Mouse (Mus musculus): Measurements from ENCODE around the gene Birc6.

The Birc6 gene

GRCm38 (mm10) chr17:74707637-74708152, 179.6 kb downstream of the Birc6 start:
- no peak for DNase-seq (ENCODE audit: low spot score in 2 of 2)

GRCm38 (mm10) chr17:74710731-74711130, 182.6 kb downstream of the Birc6 start:
- DNase-seq (ENCODE audit: low spot score in 2 of 2): no peak

- DNase-seq (ENCODE audit: low spot score in 2 of 2): no peak
Observed at GRCm38 (mm10) chr17:74711627-74712026, 183.5 kb downstream of the Birc6 start.

- DNase-seq (ENCODE audit: low spot score in 2 of 2): no peak
Observed at GRCm38 (mm10) chr17:74715128-74715527, 187.0 kb downstream of the Birc6 start.

DNA sequence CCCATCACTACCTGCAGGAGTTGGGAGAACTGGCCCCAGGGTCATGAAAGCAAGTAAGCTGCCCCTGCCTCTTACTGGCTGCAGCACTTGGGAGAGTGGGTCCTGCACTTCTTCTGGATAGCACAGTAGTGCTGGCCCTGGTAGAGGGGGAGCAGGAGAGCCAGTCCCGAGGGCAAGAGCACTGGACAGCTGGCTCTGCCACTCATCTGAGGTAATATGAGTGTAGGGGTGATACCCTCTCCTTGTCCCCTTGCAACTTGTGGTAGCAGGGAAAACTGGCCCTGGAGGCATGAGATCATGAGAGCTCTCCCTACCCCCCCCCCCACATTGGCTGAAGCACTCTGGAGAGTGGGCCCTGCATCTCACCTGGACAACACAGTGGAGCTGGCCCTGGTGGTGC, 187.6 kb downstream of the Birc6 start:
- DNase-seq (ENCODE audit: low spot score in 2 of 2): no peak

DNA sequence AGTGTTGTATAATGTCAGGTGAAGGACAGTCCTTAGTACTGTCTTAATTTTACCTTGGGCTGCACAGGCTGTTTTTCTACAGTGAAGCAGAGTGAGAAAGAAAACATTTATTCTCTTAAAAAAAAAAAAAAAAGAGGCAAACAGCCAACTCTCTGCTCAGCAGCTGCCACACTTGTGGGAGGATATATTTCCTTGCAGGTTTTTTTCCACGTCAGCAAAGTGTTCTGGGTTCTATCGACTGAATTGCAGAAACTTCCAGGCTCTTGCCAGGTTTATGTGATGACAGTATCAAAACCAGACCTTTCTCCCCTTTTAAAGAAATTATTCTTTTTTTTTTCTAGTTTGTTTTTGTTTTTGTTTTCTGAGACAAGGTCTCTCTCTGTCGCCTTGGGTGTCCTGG, 188.5 kb downstream of the Birc6 start:
- no peak for DNase-seq (ENCODE audit: low spot score in 2 of 2)

DNA sequence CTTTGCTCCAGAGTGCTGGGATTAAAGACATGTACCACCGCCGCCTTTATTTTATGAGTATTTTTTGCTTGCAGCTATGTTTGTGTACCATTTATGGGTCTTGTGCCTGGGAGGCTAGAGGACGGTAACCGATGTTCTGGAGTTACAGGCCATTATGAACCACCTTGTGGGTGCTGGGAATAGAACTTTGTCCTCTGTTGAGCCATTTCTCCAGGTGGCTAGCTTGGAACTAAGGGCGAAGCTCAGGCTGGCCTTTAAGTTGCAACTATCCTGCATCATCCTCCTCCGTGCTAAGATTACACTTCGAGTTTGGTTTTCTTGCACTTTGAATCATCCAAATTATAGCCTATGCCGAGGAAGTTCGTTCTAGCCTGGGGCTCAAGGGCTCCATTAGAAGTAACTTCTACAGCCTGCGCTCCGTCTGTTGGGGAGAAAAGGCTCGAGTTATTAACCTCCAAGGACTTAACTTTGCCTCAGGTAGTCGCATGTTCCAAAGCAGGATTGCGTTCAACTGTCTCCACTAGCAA, 189.1 kb downstream of the Birc6 start:
- DNase-seq (ENCODE audit: low spot score in 2 of 2): no peak

DNA sequence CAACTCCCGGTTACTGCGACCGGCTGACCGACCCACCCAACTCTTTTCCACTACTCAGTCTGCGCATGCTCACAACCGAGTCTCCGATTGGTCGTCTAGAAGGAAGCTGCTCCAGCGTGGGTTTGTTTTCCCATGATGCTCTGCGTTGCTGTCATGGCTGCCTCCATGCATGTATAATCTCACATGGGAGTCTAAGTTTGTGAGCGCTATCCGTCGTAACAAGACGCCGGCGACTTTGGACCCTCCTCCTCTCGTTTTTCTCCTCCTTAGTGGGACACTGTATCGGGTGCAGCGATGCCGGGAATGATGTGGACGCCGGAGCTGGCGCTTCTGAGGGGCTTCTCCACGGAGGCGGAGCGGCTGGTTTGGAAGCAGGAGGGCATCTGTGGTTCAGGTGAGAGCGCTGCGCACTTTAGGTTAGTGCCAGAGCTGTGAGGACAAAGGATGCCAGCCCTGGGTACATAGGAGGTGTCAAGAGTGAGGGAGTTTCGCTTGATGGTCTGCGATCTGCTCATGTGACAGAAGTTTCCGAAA, 189.6 kb downstream of the Birc6 start, which contains the start of gene Ttc27:
Gene Ttc27, plus strand, starts transcription at position 115 of the 534 bp plus-strand sequence.
- DNase-seq (ENCODE audit: low spot score in 2 of 2): peak; percentile 91 to 95

GRCm38 (mm10) chr17:74732872-74733271, 204.8 kb downstream of the Birc6 start:
- no peak for DNase-seq (ENCODE audit: low spot score in 2 of 2)

DNA sequence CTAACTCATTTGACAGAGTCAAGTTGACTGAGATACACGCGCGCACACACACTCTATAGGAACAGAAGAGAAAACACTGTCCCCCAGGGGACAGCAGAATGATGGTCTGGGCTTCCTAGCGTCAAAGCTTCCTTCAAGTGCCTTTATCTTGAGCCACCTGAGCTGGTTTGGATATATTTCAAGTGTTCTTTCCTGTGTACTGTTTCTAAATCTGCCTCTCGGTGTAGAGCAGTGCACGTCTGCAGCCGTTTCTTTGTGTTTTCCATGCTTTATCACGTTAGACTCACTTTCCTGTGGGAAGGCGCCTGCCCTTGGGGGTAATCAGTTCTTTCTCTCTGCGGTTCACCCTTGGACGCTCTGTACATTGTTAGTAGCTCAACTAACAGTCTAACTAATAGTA, 207.3 kb downstream of the Birc6 start:
- no peak for DNase-seq (ENCODE audit: low spot score in 2 of 2)

- no peak for DNase-seq (ENCODE audit: low spot score in 2 of 2)
Observed at GRCm38 (mm10) chr17:74749659-74750058, 221.6 kb downstream of the Birc6 start.

DNA sequence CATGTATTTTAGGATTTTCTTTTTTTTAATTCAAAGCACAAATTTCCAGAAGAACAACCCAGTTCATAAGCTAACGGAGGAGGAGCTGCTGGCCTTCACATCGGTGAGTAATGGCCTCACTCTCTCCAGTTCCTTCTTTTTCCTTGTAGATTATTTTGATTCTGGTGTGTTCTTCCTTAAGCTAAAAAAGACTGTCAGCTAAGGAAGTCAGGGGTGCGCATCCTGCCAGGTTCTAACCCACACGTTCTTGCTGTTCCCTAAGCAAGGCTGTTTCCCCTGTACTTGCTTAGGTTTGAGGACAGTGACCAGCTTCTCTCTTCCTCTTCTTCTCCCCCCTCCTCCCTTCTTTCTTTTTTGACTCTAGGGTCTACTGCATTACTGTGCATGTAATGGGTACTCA, 222.9 kb downstream of the Birc6 start:
- no peak for DNase-seq (ENCODE audit: low spot score in 2 of 2)

All from cerebellum, postnatal 4 days (tissue).